Mouse (Mus musculus) hindbrain, embryonic 13.5 days (tissue): ENCODE results near the gene AI481877. TPM values are rescaled to one million over a fixed set of nuclear protein-coding genes. Genes with fewer than 3 reads are reported as not detected.

ENCODE experiments used
- ATAC-seq: fragments of 200-750 bp; cut with Nextera tagmentation; 2 replicates; pipeline ENCODE4 v1.8.0; 2017; ENCODE audit warnings: moderate TSS enrichment; ENCODE audit not compliant: low FRiP score
- H3K27ac ChIP-seq: fragments of 300-500 bp; sonication (generic); 2 replicates; pipeline ENCODE4 v1.5.1; 2015; ENCODE audit warnings: inconsistent platforms, mild to moderate bottlenecking, moderate library complexity
- H3K27me3 ChIP-seq: fragments of 300-500 bp; sonication (generic); 2 replicates; pipeline ENCODE4 v1.6.1; 2015; ENCODE audit warnings: mild to moderate bottlenecking, inconsistent platforms
- H3K36me3 ChIP-seq: fragments of 300-500 bp; sonication (generic); 2 replicates; pipeline ENCODE4 v1.6.1; 2015; ENCODE audit warnings: mild to moderate bottlenecking, inconsistent platforms
- H3K4me1 ChIP-seq: fragments of 300-500 bp; sonication (generic); replicated peaks from 2 replicates; pipeline ENCODE4 v1.6.1; 2015; ENCODE audit warnings: inconsistent platforms
- H3K4me2 ChIP-seq: fragments of 300-500 bp; sonication (generic); 2 replicates; pipeline ENCODE4 v1.6.1; 2015; ENCODE audit warnings: inconsistent platforms, mild to moderate bottlenecking, moderate library complexity
- H3K4me3 ChIP-seq: fragments of 300-500 bp; sonication (generic); 2 replicates; pipeline ENCODE4 v1.5.1; 2015; ENCODE audit warnings: mild to moderate bottlenecking, inconsistent platforms
- H3K9ac ChIP-seq: fragments of 300-500 bp; sonication (generic); 2 replicates; pipeline ENCODE4 v1.6.1; 2015; ENCODE audit warnings: mild to moderate bottlenecking, inconsistent platforms
- H3K9me3 ChIP-seq: fragments of 300-500 bp; sonication (generic); 2 replicates; pipeline ENCODE4 v1.6.1; 2016; ENCODE audit warnings: inconsistent platforms
- WGBS: fragments of 180-500 bp; shearing (Covaris S2); methylation state at CpG from one replicate; pipeline ENCODE4 v1.1.7; 2015; 5-methylcytosine and 5-hydroxymethylcytosine counted together
- polyA plus RNA-seq: library from polyadenylated mRNA; unstranded; fragments of >200 nt; fragmentation: Nextera tagmentation; extraction: Ambion mirVana; gene quantifications from 2 replicates; pipeline ENCODE4 v1.2.1, GENCODE M21; 2015

AI481877 gene
- polyA plus RNA-seq, 1 experiment from 2014 or later: not detected

- H3K9me3 ChIP-seq: no peaks in the 10 kb centered on the region
- no peaks in the 10 kb centered on the region for H3K36me3 ChIP-seq
- H3K4me3 ChIP-seq: no peak overlapping the region
- no peaks in the 10 kb centered on the region for H3K27me3 ChIP-seq
- no peak overlapping the region for H3K4me2 ChIP-seq
- no peak overlapping the region for H3K27ac ChIP-seq
- WGBS: 85% methylated on average over 4 of the region's 4 CpGs
- no peaks in the 10 kb centered on the region for H3K4me1 ChIP-seq
- no peak overlapping the region for H3K9ac ChIP-seq
- ATAC-seq: no peak
Observed at GRCm38 (mm10) chr4:59108721-59109120, 30.1 kb downstream of the AI481877 start.

- no peak for ATAC-seq
- H3K9me3 ChIP-seq: no peaks in the 10 kb centered on the region
- WGBS: 78% methylated on average over 2 of the region's 2 CpGs
Observed at GRCm38 (mm10) chr4:59107886-59108285, 30.9 kb downstream of the AI481877 start.

DNA sequence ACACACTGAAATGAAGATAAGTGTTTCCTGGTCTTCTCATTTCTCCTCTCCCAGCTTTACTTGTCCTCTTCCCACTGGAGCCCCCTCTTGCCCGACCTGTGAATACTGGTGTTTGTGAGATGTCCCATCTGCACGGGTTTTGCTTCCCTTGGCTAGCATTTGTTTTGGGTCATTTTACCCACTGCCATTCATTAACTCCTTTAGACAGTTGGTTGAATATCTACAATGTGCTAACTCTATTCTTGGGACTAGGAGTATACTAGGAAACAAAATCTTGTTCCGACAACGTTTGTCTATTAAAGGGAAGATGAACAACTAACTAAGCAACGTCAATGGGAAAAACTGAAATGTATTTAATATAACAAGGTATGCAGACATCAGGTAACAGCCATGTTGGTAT lies 32.1 kb downstream of the AI481877 start:
- WGBS: 82% methylated on average over 5 of the region's 5 CpGs
- H3K27ac ChIP-seq: no peak overlapping the region
- ATAC-seq: no peak
- H3K4me3 ChIP-seq: no peak overlapping the region
- no peaks in the 10 kb centered on the region for H3K9me3 ChIP-seq
- no peaks in the 10 kb centered on the region for H3K4me1 ChIP-seq
- H3K4me2 ChIP-seq: no peak overlapping the region
- no peaks in the 10 kb centered on the region for H3K36me3 ChIP-seq
- no peaks in the 10 kb centered on the region for H3K27me3 ChIP-seq
- no peak overlapping the region for H3K9ac ChIP-seq

More at GRCm38 (mm10) chr4:59107886-59108285, 30.9 kb downstream of the AI481877 start:
- Histone ChIP-seq H3K27ac (no peak overlapping the region), H3K27me3 (no peaks in the 10 kb centered on the region), H3K4me2 (no peak overlapping the region), H3K4me1 (no peaks in the 10 kb centered on the region), H3K36me3 (no peaks in the 10 kb centered on the region), H3K4me3 (no peak overlapping the region), H3K9ac (no peak overlapping the region)

DNA sequence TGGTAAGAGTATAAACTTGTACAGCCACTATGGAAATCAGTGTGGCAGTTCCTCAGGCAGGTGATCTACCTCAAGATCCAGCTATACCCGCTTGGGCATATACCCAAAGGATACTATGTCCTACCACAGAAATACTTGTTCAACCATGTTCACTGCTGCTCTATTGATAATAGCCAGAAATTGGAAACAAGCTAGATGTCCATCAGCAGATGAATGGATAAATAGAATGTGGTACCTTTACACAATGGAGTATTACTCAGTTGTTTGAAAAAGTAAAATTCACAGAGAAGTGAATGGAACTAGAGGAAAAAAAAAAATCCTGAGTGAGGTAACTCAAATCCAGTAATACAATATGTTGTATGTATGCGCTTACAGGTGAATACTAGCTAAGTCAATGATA lies 34.6 kb downstream of the AI481877 start:
- H3K9ac ChIP-seq: no peak overlapping the region
- no peaks in the 10 kb centered on the region for H3K27me3 ChIP-seq
- H3K36me3 ChIP-seq: no peaks in the 10 kb centered on the region
- no peak overlapping the region for H3K4me3 ChIP-seq
- H3K4me2 ChIP-seq: no peak overlapping the region
- H3K9me3 ChIP-seq: no peaks in the 10 kb centered on the region
- no peaks in the 10 kb centered on the region for H3K4me1 ChIP-seq
- 97% methylated on average over 2 of the region's 2 CpGs for WGBS
- no peak for ATAC-seq
- no peak overlapping the region for H3K27ac ChIP-seq

GRCm38 (mm10) chr4:59096393-59096792 lies 42.4 kb downstream of the AI481877 start:
- Histone ChIP-seq H3K4me3 (no peak overlapping the region), H3K4me1 (no peaks in the 10 kb centered on the region), H3K27ac (no peak overlapping the region), H3K9me3 (no peaks in the 10 kb centered on the region), H3K36me3 (no peaks in the 10 kb centered on the region), H3K4me2 (no peak overlapping the region), H3K9ac (no peak overlapping the region), H3K27me3 (no peaks in the 10 kb centered on the region)
- peak; percentile 91 for ATAC-seq

DNA sequence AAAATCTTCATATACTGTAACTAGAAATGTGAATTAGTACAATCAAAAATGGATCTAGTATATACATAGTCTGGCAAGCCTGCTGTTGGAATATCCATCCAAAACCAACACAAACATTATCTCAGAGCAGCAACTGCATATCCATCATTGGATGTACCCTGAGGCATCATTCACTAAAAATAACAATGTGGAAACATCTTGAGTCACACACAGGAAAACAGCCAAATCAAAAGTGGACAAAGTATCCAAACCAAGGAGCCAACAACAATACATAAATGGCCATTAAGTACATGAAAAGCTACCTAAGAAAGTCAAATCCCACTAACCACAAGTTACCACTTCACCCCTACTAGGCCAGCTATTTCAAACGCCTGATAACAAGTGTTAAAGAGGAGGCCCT lies 49.4 kb downstream of the AI481877 start:
- Histone ChIP-seq H3K27ac (no peak overlapping the region), H3K4me3 (no peak overlapping the region), H3K9me3 (no peaks in the 10 kb centered on the region), H3K4me1 (no peaks in the 10 kb centered on the region), H3K36me3 (no peaks in the 10 kb centered on the region), H3K9ac (no peak overlapping the region), H3K27me3 (no peaks in the 10 kb centered on the region), H3K4me2 (no peak overlapping the region)
- no peak for ATAC-seq
- 69% methylated on average over 1 of the region's 1 CpGs for whole genome bisulfite sequencing

GRCm38 (mm10) chr4:59083430-59083829 lies 55.4 kb downstream of the AI481877 start:
- ATAC-seq: no peak
- Histone ChIP-seq H3K36me3 (no peaks in the 10 kb centered on the region), H3K4me1 (no peaks in the 10 kb centered on the region), H3K4me3 (no peak overlapping the region), H3K27ac (no peak overlapping the region), H3K4me2 (no peak overlapping the region), H3K27me3 (no peaks in the 10 kb centered on the region), H3K9me3 (no peaks in the 10 kb centered on the region), H3K9ac (no peak overlapping the region)
- 93% methylated on average over 2 of the region's 2 CpGs for WGBS

DNA sequence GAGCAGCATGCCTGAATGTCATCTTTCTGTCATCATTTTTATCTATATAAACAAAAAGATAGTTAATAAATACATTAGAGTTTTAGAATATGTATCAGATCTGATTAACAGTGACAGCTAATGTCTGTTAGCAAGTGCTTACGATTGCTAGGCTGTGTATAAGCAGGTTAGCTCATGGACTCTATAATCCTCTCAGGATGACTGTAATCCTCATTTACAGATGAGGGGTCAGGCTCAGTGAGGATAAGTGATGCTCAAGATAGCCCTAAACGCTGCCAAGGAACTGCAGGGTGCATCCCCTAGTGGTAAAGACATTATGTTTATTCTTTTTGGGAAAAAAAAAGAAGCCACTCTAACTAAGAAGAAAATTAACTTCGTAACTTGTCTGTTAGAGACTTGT lies 69.5 kb downstream of the AI481877 start:
- Histone ChIP-seq H3K9me3 (no peaks in the 10 kb centered on the region), H3K4me3 (no peak overlapping the region), H3K27ac (no peak overlapping the region), H3K4me1 (no peaks in the 10 kb centered on the region), H3K9ac (no peak overlapping the region), H3K4me2 (no peak overlapping the region), H3K27me3 (no peaks in the 10 kb centered on the region), H3K36me3 (no peaks in the 10 kb centered on the region)
- ATAC-seq: no peak
- 61% methylated on average over 3 of the region's 3 CpGs for WGBS

DNA sequence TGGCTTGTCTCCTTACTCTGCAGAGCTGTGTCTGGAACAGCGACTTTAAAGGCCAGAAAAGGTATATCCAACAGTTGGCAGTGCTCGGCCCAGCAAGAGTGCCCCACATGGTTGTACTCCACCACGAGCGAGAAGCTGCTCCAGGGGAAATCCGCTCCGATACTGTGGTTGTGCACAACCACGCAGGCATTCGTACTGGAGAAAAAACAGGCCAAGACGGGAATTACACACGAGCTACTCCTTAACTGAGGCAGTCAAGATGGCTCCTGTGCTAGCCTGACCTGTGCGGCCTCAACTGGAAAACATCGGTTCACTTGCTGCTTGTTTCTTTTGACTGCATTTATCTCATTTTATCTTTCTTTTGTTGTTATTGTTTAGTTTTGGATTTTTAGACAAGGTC lies 76.3 kb downstream of the AI481877 start:
- no peak for ATAC-seq
- no peak overlapping the region for H3K4me3 ChIP-seq
- WGBS: 82% methylated on average over 12 of the region's 12 CpGs
- H3K9ac ChIP-seq: no peak overlapping the region
- no peaks in the 10 kb centered on the region for H3K4me1 ChIP-seq
- no peak overlapping the region for H3K4me2 ChIP-seq
- H3K27ac ChIP-seq: no peak overlapping the region
- H3K9me3 ChIP-seq: no peaks in the 10 kb centered on the region
- H3K27me3 ChIP-seq: no peaks in the 10 kb centered on the region
- no peaks in the 10 kb centered on the region for H3K36me3 ChIP-seq

DNA sequence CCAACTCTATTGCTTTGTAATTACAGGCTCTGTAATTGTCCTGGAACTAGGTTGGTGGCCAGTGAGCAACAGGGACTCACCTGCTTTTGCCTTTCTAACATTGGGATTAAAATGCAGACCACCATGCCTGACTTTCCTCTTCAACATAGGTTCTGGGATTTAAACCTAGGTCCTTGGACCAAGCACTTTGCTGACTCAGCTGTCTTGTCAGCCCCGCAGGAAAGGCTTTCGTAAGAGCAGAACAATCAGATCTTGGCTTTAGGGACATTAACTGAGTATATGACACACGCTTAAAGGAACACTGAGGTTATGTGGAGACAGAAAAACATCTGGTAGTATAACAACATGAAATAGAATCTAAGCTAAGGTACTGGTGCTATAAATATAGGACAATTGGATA lies 80.9 kb downstream of the AI481877 start:
- 90% methylated on average over 3 of the region's 3 CpGs for WGBS

GRCm38 (mm10) chr4:59051081-59051480 lies 87.7 kb downstream of the AI481877 start:
- Histone ChIP-seq H3K9ac (no peak overlapping the region), H3K27me3 (no peaks in the 10 kb centered on the region), H3K4me1 (0 out of 2 replicates have a peak, but pooled peaks cover 6% of the 10 kb centered on the region), H3K27ac (no peak overlapping the region), H3K4me3 (no peak overlapping the region), H3K9me3 (no peaks in the 10 kb centered on the region), H3K4me2 (no peak overlapping the region), H3K36me3 (no peaks in the 10 kb centered on the region)
- no peak for ATAC-seq
- 94% methylated on average over 1 of the region's 1 CpGs for WGBS

More for the DNA sequence above, 80.9 kb downstream of the AI481877 start:
- H3K4me1 ChIP-seq: no peaks in the 10 kb centered on the region
- no peak overlapping the region for H3K9ac ChIP-seq
- no peak overlapping the region for H3K4me2 ChIP-seq
- no peak overlapping the region for H3K27ac ChIP-seq
- H3K27me3 ChIP-seq: no peaks in the 10 kb centered on the region
- H3K9me3 ChIP-seq: no peaks in the 10 kb centered on the region
- H3K4me3 ChIP-seq: no peak overlapping the region
- no peak for ATAC-seq
- no peaks in the 10 kb centered on the region for H3K36me3 ChIP-seq

GRCm38 (mm10) chr4:59047222-59047621 lies 91.6 kb downstream of the AI481877 start:
- WGBS: 13% methylated on average over 3 of the region's 3 CpGs

DNA sequence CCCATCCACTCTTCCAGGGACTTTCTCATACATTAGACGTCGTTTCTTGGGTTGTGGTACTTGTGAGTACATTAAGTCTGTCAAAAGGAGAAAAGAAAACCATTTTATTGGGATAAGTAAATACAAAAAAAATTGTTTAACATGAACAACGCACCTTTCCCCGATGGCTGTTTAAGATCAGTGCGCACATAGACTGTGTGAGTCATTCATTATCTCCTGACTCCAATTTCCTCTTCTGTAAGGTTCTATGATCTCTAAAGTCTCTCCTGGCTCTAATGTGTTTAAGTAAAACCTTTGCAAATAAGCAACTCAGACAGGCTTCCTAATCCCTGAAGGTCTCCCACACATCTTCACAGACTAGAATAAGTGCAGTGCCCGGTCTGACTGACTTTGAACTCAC lies 94.9 kb downstream of the AI481877 start:
- H3K27ac ChIP-seq: no peak overlapping the region
- 0 out of 2 replicates have a peak, but pooled peaks cover 6% of the 10 kb centered on the region for H3K4me1 ChIP-seq
- H3K36me3 ChIP-seq: peaks cover 31% of the 10 kb centered on the region
- no peaks in the 10 kb centered on the region for H3K9me3 ChIP-seq
- no peak overlapping the region for H3K4me2 ChIP-seq
- WGBS: 96% methylated on average over 6 of the region's 6 CpGs
- no peak overlapping the region for H3K9ac ChIP-seq
- no peak overlapping the region for H3K4me3 ChIP-seq
- no peak for ATAC-seq
- no peaks in the 10 kb centered on the region for H3K27me3 ChIP-seq

More at GRCm38 (mm10) chr4:59047222-59047621, 91.6 kb downstream of the AI481877 start:
- H3K27ac ChIP-seq: no peak overlapping the region
- no peaks in the 10 kb centered on the region for H3K9me3 ChIP-seq
- H3K4me2 ChIP-seq: no peak overlapping the region
- no peaks in the 10 kb centered on the region for H3K27me3 ChIP-seq
- 0 out of 2 replicates have a peak, but pooled peaks cover 6% of the 10 kb centered on the region for H3K4me1 ChIP-seq
- no peak overlapping the region for H3K4me3 ChIP-seq
- H3K9ac ChIP-seq: no peak overlapping the region
- ATAC-seq: no peak
- peaks cover 4% of the 10 kb centered on the region for H3K36me3 ChIP-seq
